Mouse (Mus musculus): Measurements from ENCODE around the gene Nucb2. TPM values are rescaled to one million over a fixed set of nuclear protein-coding genes. Genes with fewer than 3 reads are reported as not detected.

Nucb2 gene
- polyA plus RNA-seq, 1 experiment = 7.5 TPM

- no peak overlapping the region for H3K27ac ChIP-seq (ENCODE audit: control insufficient read depth, insufficient read depth, low read depth, low read length)
- TF ChIP-seq POLR2A (IDR thresholded peaks at IDR 0.05; ENCODE audit: control insufficient read depth, low read depth, low read length) (no peak), CTCF (IDR thresholded peaks at IDR 0.05; ENCODE audit: control insufficient read depth, insufficient read depth, insufficient replicate concordance, low read depth, low read length) (no peak)
- no peaks in the 10 kb centered on the region for H3K36me3 ChIP-seq (ENCODE audit: control insufficient read depth, insufficient read depth, low read length)
- H3K27me3 ChIP-seq (ENCODE audit: control insufficient read depth, insufficient read depth, low read length) = no peaks in the 10 kb centered on the region
- H3K4me1 ChIP-seq (ENCODE audit: control insufficient read depth, insufficient read depth, low read length) = no peaks in the 10 kb centered on the region
- H3K4me3 ChIP-seq (ENCODE audit: control insufficient read depth, low read depth, low read length) = no peak overlapping the region
These were observed 7.4 kb upstream of the Nucb2 start for GRCm38 (mm10) chr7:116496760-116497159.

DNA sequence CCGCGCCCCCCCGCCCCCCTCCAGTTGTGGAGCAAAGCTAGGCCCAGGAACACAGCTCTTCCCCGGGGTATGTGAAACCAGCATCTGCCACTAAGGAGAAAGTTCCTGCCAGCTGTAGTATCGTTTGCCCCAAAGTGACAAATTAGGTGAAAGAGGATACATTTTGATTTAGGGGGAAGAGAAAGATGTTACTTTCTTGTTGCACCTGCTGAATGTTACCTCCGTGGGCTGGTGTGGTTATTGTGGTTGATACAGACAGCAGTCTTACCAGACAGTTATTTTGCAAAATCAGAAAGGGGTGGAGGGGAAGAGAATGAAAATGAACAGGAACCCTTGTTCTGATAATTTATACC, 625 bp downstream of the Nucb2 start:
- Histone ChIP-seq H3K4me3 (ENCODE audit: control insufficient read depth, low read depth, low read length) (peak overlapping the region; percentile 92), H3K4me1 (ENCODE audit: control insufficient read depth, insufficient read depth, low read length) (peaks cover 7% of the 10 kb centered on the region), H3K36me3 (ENCODE audit: control insufficient read depth, insufficient read depth, low read length) (no peaks in the 10 kb centered on the region), H3K27me3 (ENCODE audit: control insufficient read depth, insufficient read depth, low read length) (no peaks in the 10 kb centered on the region), H3K27ac (ENCODE audit: control insufficient read depth, insufficient read depth, low read depth, low read length) (no peak overlapping the region; the same call in 1 of the 2 replicates)
- TF ChIP-seq CTCF (IDR thresholded peaks at IDR 0.05; ENCODE audit: control insufficient read depth, insufficient read depth, insufficient replicate concordance, low read depth, low read length) (no peak), POLR2A (IDR thresholded peaks at IDR 0.05; ENCODE audit: control insufficient read depth, low read depth, low read length) (no peak)

- TF ChIP-seq POLR2A (IDR thresholded peaks at IDR 0.05; ENCODE audit: control insufficient read depth, low read depth, low read length) (no peak), CTCF (IDR thresholded peaks at IDR 0.05; ENCODE audit: control insufficient read depth, insufficient read depth, insufficient replicate concordance, low read depth, low read length) (no peak)
- Histone ChIP-seq H3K4me1 (ENCODE audit: control insufficient read depth, insufficient read depth, low read length) (no peaks in the 10 kb centered on the region), H3K27ac (ENCODE audit: control insufficient read depth, insufficient read depth, low read depth, low read length) (no peak overlapping the region), H3K27me3 (ENCODE audit: control insufficient read depth, insufficient read depth, low read length) (no peaks in the 10 kb centered on the region), H3K4me3 (ENCODE audit: control insufficient read depth, low read depth, low read length) (no peak overlapping the region), H3K36me3 (ENCODE audit: control insufficient read depth, insufficient read depth, low read length) (no peaks in the 10 kb centered on the region)
These were observed 9.9 kb downstream of the Nucb2 start for GRCm38 (mm10) chr7:116514030-116514429.

DNA sequence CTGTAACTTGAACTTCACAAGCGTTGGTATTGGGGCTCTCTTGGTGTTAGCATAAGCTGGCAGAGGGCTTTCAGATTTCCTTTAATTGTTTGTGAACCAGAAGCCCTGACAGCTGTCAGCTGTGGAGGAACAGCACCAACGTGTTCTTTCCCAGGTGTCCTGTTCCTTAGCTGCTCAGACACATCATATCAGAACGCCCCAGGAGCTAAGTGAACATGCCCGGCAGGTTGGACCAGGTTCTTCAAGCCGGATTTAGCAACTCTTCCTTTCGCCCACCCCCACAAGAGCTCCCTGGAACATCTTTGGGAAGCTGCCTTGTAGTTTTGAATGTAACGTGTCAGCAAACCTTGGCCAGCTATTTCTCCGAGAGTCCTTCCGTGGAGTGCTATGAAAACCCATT, 10.4 kb downstream of the Nucb2 start:
- H3K27ac ChIP-seq (ENCODE audit: control insufficient read depth, insufficient read depth, low read depth, low read length) = no peak overlapping the region
- H3K27me3 ChIP-seq (ENCODE audit: control insufficient read depth, insufficient read depth, low read length) = no peaks in the 10 kb centered on the region
- TF ChIP-seq POLR2A (IDR thresholded peaks at IDR 0.05; ENCODE audit: control insufficient read depth, low read depth, low read length) (no peak), CTCF (IDR thresholded peaks at IDR 0.05; ENCODE audit: control insufficient read depth, insufficient read depth, insufficient replicate concordance, low read depth, low read length) (no peak)
- H3K4me1 ChIP-seq (ENCODE audit: control insufficient read depth, insufficient read depth, low read length) = no peaks in the 10 kb centered on the region
- H3K36me3 ChIP-seq (ENCODE audit: control insufficient read depth, insufficient read depth, low read length) = no peaks in the 10 kb centered on the region
- H3K4me3 ChIP-seq (ENCODE audit: control insufficient read depth, low read depth, low read length) = no peak overlapping the region

DNA sequence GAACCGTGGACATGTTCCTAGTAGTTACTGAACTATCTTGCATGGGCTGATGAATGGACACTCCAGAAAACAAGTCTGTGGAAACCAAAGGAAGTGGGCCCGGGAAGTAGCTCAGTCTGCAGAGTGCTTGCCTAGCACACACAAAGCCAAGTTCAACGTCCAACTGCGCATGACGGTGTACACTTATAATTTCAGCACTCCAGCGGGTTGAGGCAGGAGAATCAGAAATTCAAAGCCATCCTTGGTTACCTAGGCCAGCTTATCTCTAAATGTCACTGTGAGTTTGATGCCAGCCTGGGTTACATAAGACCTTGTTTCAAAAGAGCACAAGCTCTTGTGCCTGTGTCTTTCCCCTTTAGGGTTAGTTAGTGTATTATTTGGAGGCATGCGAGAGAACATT, 10.9 kb downstream of the Nucb2 start:
- H3K36me3 ChIP-seq (ENCODE audit: control insufficient read depth, insufficient read depth, low read length) = no peaks in the 10 kb centered on the region
- no peaks in the 10 kb centered on the region for H3K4me1 ChIP-seq (ENCODE audit: control insufficient read depth, insufficient read depth, low read length)
- TF ChIP-seq POLR2A (IDR thresholded peaks at IDR 0.05; ENCODE audit: control insufficient read depth, low read depth, low read length) = no peak
- no peak for TF ChIP-seq CTCF (IDR thresholded peaks at IDR 0.05; ENCODE audit: control insufficient read depth, insufficient read depth, insufficient replicate concordance, low read depth, low read length)
- no peak overlapping the region for H3K27ac ChIP-seq (ENCODE audit: control insufficient read depth, insufficient read depth, low read depth, low read length)
- H3K27me3 ChIP-seq (ENCODE audit: control insufficient read depth, insufficient read depth, low read length) = no peaks in the 10 kb centered on the region
- no peak overlapping the region for H3K4me3 ChIP-seq (ENCODE audit: control insufficient read depth, low read depth, low read length)

DNA sequence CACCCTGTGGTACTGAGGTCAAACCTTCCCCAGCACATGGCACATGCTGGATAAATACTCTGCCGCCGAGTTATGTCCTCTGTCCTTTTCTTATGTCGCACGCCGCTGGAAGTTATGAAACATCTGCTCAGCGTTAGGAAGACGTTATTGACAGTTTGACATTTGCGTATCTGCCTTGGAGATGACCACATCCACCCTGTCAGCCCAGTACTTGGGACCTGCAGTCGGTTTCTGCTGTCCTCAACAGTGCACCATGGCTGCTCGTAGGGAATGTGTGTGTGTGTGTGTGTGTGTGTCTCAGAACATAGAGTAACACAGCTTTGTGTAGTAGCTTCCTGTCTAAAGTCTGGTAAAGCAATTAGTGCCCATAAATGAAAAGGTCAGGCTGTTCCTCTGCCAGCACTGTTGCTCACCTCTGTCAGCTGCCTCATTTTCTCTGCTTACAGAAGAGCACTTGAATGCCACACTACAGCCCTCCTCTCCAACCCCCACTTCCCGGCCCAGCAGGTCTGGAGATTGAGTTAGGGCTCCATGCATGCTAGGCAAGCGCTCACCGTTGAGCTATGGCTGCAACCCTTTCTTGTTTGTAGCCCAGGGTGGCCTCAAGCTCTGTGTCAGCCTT, 11.5 kb downstream of the Nucb2 start:
- Histone ChIP-seq H3K27me3 (ENCODE audit: control insufficient read depth, insufficient read depth, low read length) (no peaks in the 10 kb centered on the region), H3K27ac (ENCODE audit: control insufficient read depth, insufficient read depth, low read depth, low read length) (no peak overlapping the region)
- TF ChIP-seq CTCF (IDR thresholded peaks at IDR 0.05; ENCODE audit: control insufficient read depth, insufficient read depth, insufficient replicate concordance, low read depth, low read length) (no peak), POLR2A (IDR thresholded peaks at IDR 0.05; ENCODE audit: control insufficient read depth, low read depth, low read length) (no peak)

GRCm38 (mm10) chr7:116517240-116517639, 13.1 kb downstream of the Nucb2 start:
- Histone ChIP-seq H3K4me3 (ENCODE audit: control insufficient read depth, low read depth, low read length) (no peak overlapping the region), H3K36me3 (ENCODE audit: control insufficient read depth, insufficient read depth, low read length) (no peaks in the 10 kb centered on the region)

More for the DNA sequence above, 11.5 kb downstream of the Nucb2 start:
- H3K4me1 ChIP-seq (ENCODE audit: control insufficient read depth, insufficient read depth, low read length) = no peaks in the 10 kb centered on the region
- H3K4me3 ChIP-seq (ENCODE audit: control insufficient read depth, low read depth, low read length) = no peak overlapping the region
- no peaks in the 10 kb centered on the region for H3K36me3 ChIP-seq (ENCODE audit: control insufficient read depth, insufficient read depth, low read length)

More at GRCm38 (mm10) chr7:116517240-116517639, 13.1 kb downstream of the Nucb2 start:
- Histone ChIP-seq H3K27me3 (ENCODE audit: control insufficient read depth, insufficient read depth, low read length) (no peaks in the 10 kb centered on the region), H3K27ac (ENCODE audit: control insufficient read depth, insufficient read depth, low read depth, low read length) (0 out of 2 replicates have a peak overlapping the region, but pooled peaks have one; percentile 11), H3K4me1 (ENCODE audit: control insufficient read depth, insufficient read depth, low read length) (no peaks in the 10 kb centered on the region)
- TF ChIP-seq POLR2A (IDR thresholded peaks at IDR 0.05; ENCODE audit: control insufficient read depth, low read depth, low read length) (no peak), CTCF (IDR thresholded peaks at IDR 0.05; ENCODE audit: control insufficient read depth, insufficient read depth, insufficient replicate concordance, low read depth, low read length) (no peak)
